Mouse (Mus musculus): ENCODE measurements around the gene 2810006K23Rik. TPM values are rescaled to one million over a fixed set of nuclear protein-coding genes. Genes with fewer than 3 reads are reported as not detected.
"Not testable (repeated sequence)": the region's sequence is repeated elsewhere in the genome, so short reads cannot be mapped to it uniquely, and the experiment has no call there.

2810006K23Rik gene
- total RNA-seq (2021) = 10 to 100 TPM; 13.2 to 13.6 TPM
- long read RNA-seq, experiment 1, transcript 2810006K23Rik-201 (3 exons, 1,677 nt) = major isoform, 6 of 8 reads
- long read RNA-seq, experiment 1, partial matches to known transcripts = 0 of 8 reads
- long read RNA-seq, experiment 1, other reads (novel, unspliced or antisense) = 2 of 8 reads
- long read RNA-seq, experiment 2, partial matches to known transcripts = 0 of 3 reads
- long read RNA-seq, experiment 2, other reads (novel, unspliced or antisense) = 0 of 3 reads

DNA sequence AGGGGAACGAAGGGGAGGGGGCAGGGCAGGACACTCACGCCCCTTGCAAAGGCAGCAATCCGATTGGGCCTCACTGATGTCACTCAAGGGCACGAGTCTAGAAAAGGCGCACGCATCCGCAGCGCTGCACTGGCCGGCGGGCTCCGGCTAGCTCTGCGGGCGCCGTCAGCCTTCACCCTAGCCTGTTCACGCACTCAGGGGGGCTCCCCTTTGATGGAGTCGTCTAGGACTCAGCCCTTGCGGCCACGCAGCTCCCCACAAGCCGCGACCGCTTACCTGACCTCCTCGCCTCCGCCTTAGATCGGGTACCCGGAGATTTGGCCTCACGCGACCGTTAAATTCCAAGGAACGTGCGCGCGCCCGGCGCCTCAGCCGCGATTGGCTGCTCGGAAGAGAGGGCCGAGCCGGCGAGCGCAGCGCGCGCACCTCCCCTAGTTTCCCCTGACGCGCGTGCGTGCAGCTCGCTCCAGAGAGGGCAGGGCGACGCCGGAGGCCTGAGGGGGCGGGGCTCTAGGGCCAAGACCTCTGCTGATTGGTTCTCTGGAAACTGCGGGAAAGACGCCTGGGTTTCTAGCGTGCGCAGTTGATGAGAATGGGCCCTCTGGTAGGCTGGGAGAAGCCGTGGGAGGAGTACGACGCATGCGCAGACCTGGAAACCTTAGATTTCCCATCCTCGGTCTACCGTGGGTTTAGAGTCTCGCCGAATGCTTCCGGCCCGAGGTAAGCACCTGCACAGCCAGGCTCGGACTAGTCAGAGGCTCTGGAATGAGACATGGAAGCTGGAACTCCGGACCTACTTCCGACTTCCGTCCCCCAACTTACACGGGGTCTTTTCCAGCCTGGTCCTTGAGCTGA lies at the start of gene 2810006K23Rik, which contains the start of gene Mphosph9:
TSS of gene 2810006K23Rik (plus strand) at position 580 of the 855 bp plus-strand sequence.
TSS of gene Mphosph9 (minus strand) at position 463 of the 855 bp plus-strand sequence.
- intact Hi-C loops (cut with DNase I) = loop anchor here (1.0 kb wide), 1 partner anchor 25 kb away; no protein-coding TSS in a partner anchor
- H3K4me3 ChIP-seq = peak within 1 kb of the TSS; percentile 69
- TF ChIP-seq CTCF (IDR thresholded peaks at IDR 0.05) = no peak
- peak within 1 kb of the TSS; percentile 94 for H3K27ac ChIP-seq
- peak; percentile 99 to 100 for DNase-seq (ENCODE audit: extremely low spot score in 1 of 2, low spot score in 2 of 2)

GRCm38 (mm10) chr5:124282854-124283253 lies 45.0 kb upstream of the 2810006K23Rik start:
- intact Hi-C loops (cut with DNase I) = loop anchor here (10.0 kb wide), 1 partner anchor 278 kb away; no protein-coding TSS in a partner anchor
- no peak overlapping the region for H3K27ac ChIP-seq
- H3K4me3 ChIP-seq = no peak overlapping the region
- no peak for DNase-seq (ENCODE audit: extremely low spot score in 1 of 2, low spot score in 2 of 2)
- TF ChIP-seq CTCF (IDR thresholded peaks at IDR 0.05) = no peak

DNA sequence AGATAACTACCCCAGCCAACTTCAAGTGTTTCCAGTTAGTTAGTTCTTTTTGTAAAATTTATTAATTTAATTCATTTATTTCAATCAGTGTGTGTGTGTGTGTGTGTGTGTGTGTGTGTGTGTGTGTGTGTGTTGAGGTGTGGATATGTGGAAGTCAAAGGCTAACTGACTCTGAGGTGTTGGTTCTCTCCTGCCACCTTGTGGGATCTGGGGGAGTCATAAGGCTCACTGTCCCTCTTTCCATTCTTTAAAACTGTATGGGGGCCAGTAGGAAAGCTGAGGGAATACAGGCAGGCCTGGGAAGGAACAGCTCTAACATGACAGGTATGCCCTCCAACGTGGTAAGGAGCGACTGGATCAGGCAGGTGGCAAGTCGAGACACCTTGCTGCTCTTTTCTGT lies 43.6 kb upstream of the 2810006K23Rik start:
- H3K27ac ChIP-seq = no peak overlapping the region
- no peak overlapping the region for H3K4me3 ChIP-seq
- DNase-seq (ENCODE audit: extremely low spot score in 1 of 2, low spot score in 2 of 2) = no peak
- intact Hi-C loops (cut with DNase I) = loop anchor here (10.0 kb wide), 1 partner anchor 280 kb away; no protein-coding TSS in a partner anchor
- no peak; the same call in 1 of the 2 replicates for TF ChIP-seq CTCF (IDR thresholded peaks at IDR 0.05)

- peak overlapping the region; percentile 50 for H3K27ac ChIP-seq
- H3K4me3 ChIP-seq = no peak overlapping the region
- peak; percentile 25 for TF ChIP-seq CTCF (IDR thresholded peaks at IDR 0.05)
- intact Hi-C loops (cut with DNase I) = loop anchor here (2.0 to 10.0 kb wide), 2 partner anchors 65 to 283 kb away; no protein-coding TSS in a partner anchor
- no peak for DNase-seq (ENCODE audit: extremely low spot score in 1 of 2, low spot score in 2 of 2)
Observed at GRCm38 (mm10) chr5:124287616-124288247, 40.2 kb upstream of the 2810006K23Rik start.

- no peak overlapping the region for H3K4me3 ChIP-seq
- no peak for DNase-seq (ENCODE audit: extremely low spot score in 1 of 2, low spot score in 2 of 2)
- no peak for TF ChIP-seq CTCF (IDR thresholded peaks at IDR 0.05)
- H3K27ac ChIP-seq = peak overlapping the region; percentile 54; the same call in 1 of the 2 replicates
- intact Hi-C loops (cut with DNase I) = no loop called here
Observed at GRCm38 (mm10) chr5:124290216-124290615, 37.7 kb upstream of the 2810006K23Rik start.

DNA sequence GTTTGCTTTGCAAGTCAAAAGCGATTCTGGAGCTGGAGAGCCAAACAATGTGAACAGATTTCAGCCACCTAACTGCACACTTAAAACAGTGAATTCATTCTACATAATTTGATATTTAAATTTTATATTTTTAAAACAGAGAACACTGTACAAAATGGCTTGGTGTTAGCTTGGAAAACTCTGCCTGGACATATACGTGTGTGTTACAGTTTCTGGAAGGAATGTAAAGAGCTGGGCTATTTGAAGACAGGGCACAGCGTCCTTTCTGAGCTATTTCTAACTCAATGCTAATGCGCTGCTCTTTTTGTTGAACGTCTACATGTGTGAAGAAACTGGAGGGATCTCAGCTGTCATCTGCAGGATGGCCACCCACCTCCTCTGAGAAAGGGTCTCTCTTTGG lies 33.9 kb upstream of the 2810006K23Rik start:
- intact Hi-C loops (cut with DNase I) = no loop called here
- no peak for DNase-seq (ENCODE audit: extremely low spot score in 1 of 2, low spot score in 2 of 2)
- TF ChIP-seq CTCF (IDR thresholded peaks at IDR 0.05) = no peak
- Histone ChIP-seq H3K4me3 (no peak overlapping the region), H3K27ac (peak overlapping the region; percentile 41; the same call in 1 of the 2 replicates)

DNA sequence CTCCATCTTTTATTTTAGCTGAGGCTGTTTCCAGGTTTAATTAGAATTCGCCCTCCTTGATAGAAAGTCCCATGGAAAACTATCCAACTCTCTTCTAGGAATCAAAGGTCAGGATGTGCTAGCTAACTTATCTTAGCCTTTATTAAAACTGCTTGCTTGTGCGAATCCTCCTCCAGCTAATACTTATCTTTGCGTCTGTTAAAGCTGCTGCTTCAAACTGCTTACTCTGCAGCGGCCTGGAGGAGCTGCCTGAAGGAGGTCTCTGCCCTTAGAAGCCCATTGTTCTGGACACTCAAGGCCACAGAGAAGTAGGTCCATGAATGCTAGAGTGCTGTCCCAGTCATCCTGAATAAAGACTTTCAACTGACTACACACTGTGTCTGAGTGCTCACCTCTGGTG lies 31.4 kb upstream of the 2810006K23Rik start:
- intact Hi-C loops (cut with DNase I) = loop anchor here (5.0 kb wide), 2 partner anchors 134 to 149 kb away; no protein-coding TSS in a partner anchor
- H3K27ac ChIP-seq = no peak overlapping the region
- no peak for DNase-seq (ENCODE audit: extremely low spot score in 1 of 2, low spot score in 2 of 2)
- H3K4me3 ChIP-seq = no peak overlapping the region
- TF ChIP-seq CTCF (IDR thresholded peaks at IDR 0.05) = no peak

DNA sequence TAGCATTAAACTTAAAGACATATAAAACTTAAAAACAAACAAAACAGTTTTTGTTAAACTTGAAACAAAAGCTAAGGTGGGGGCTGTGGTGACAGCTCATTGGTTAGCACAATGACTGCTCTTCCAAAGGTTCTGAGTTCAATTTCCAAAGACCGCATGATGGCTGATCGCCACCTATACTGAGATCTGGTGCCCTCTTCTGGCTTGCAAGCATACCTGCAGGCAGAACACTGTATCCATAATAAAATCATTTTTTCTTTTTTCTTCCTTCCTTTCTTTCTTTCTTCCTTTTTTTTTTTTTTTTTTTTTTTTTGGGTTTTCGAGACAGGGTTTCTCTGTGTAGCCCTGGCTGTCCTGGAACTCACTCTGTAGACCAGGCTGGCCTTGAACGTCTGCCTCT lies 28.6 kb upstream of the 2810006K23Rik start:
- peak; percentile 65 for TF ChIP-seq CTCF (IDR thresholded peaks at IDR 0.05)
- not testable (repeated sequence) for DNase-seq (ENCODE audit: extremely low spot score in 1 of 2, low spot score in 2 of 2); H3K27ac ChIP-seq; H3K4me3 ChIP-seq
- intact Hi-C loops (cut with DNase I) = loop anchor here (5.0 kb wide), 2 partner anchors 137 to 152 kb away; no protein-coding TSS in a partner anchor

DNA sequence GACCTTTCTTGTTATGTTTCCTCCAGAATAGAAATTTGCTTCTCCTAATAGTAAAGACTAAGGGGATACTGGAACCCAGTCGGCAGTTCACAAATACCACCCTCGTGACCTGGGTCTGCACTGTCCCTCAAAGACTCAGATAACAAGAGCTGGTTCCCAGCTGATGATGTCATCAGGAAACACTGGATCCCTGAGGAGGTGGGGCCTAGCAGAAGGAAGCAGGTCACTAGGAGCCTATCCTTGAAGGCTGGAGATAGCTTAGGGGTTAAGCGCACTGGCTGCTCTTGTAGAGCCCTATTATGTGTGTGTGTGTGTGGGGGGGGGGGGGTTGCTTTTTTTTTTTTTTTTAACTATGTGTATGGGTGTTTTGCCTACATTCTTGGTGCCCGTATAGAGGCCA lies 27.8 kb upstream of the 2810006K23Rik start:
- intact Hi-C loops (cut with DNase I) = no loop called here
- no peak overlapping the region for H3K27ac ChIP-seq
- TF ChIP-seq CTCF (IDR thresholded peaks at IDR 0.05) = no peak
- DNase-seq (ENCODE audit: extremely low spot score in 1 of 2, low spot score in 2 of 2) = no peak
- no peak overlapping the region for H3K4me3 ChIP-seq

- H3K27ac ChIP-seq; DNase-seq (ENCODE audit: extremely low spot score in 1 of 2, low spot score in 2 of 2); intact Hi-C loops (cut with DNase I); H3K4me3 ChIP-seq: not testable (repeated sequence)
Observed at GRCm38 (mm10) chr5:124302853-124303252, 25.0 kb upstream of the 2810006K23Rik start.

DNA sequence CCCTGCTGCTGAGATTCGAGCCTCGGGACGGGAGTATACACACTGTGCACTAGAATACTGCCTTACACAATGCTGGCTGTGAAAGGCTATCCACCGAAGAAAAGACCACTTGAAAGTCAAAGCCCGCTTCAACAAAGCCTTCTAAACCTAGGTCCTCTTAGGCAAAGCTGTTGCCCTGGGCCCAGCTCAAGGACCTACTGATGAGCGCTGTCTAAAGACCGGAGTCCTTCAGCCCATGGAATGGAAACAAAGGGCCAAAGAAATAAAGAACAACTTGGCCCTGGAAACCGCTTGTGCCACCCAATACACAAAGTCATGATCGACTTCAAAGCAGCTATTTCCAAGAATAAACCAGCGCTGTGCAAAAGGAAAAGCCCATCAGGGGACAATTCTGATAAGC lies 18.7 kb upstream of the 2810006K23Rik start:
- TF ChIP-seq CTCF (IDR thresholded peaks at IDR 0.05) = no peak
- intact Hi-C loops (cut with DNase I) = no loop called here
- H3K4me3 ChIP-seq = no peak overlapping the region
- H3K27ac ChIP-seq = no peak overlapping the region
- DNase-seq (ENCODE audit: extremely low spot score in 1 of 2, low spot score in 2 of 2) = no peak
